Mouse (Mus musculus) forebrain, postnatal 0 days (tissue): ENCODE measurements around the gene Tprg. TPM values are rescaled to one million over a fixed set of nuclear protein-coding genes. Genes with fewer than 3 reads are reported as not detected.

Experiments used
- ATAC-seq: fragments of 200-750 bp; cut with Nextera tagmentation; 2 replicates; pipeline ENCODE4 v1.8.0; 2017; ENCODE audit warnings: mild to moderate bottlenecking, moderate library complexity
- DNase-seq: peaks from one replicate; pipeline ENCODE4 v3.0.0-alpha.2; 2015
- H3K27ac ChIP-seq: fragments of 300-500 bp; sonication (generic); 2 replicates; pipeline ENCODE4 v1.5.1; 2014; ENCODE audit warnings: low read depth, mild to moderate bottlenecking, antibody characterized with exemption, low read length, moderate library complexity, mixed read lengths
- H3K27me3 ChIP-seq: fragments of 300-500 bp; sonication (generic); 2 replicates; pipeline ENCODE4 v1.6.1; 2014; ENCODE audit warnings: mild to moderate bottlenecking, low read length, mixed read lengths; ENCODE audit not compliant: insufficient read depth
- H3K36me3 ChIP-seq: fragments of 300-500 bp; sonication (generic); 2 replicates; pipeline ENCODE4 v1.6.1; 2014; ENCODE audit warnings: mild to moderate bottlenecking, moderate library complexity; ENCODE audit not compliant: insufficient read depth
- H3K4me1 ChIP-seq: fragments of 300-500 bp; sonication (generic); 2 replicates; pipeline ENCODE4 v1.6.1; 2014; ENCODE audit warnings: antibody characterized with exemption; ENCODE audit not compliant: insufficient read depth
- H3K4me2 ChIP-seq: fragments of 300-500 bp; sonication (generic); 2 replicates; pipeline ENCODE4 v1.6.1; 2014; ENCODE audit warnings: low read depth, mild to moderate bottlenecking, moderate library complexity
- H3K4me3 ChIP-seq: fragments of 300-500 bp; sonication (generic); 2 replicates; pipeline ENCODE4 v1.5.1; 2014; ENCODE audit warnings: low read depth, low read length, mixed read lengths
- H3K9ac ChIP-seq: fragments of 300-500 bp; sonication (generic); 2 replicates; pipeline ENCODE4 v1.6.1; 2014; ENCODE audit warnings: mild to moderate bottlenecking
- H3K9me3 ChIP-seq: fragments of 300-500 bp; sonication (generic); 2 replicates; pipeline ENCODE4 v1.6.1; 2016; ENCODE audit warnings: low read length
- CTCF ChIP-seq: sonication (generic); IDR thresholded peaks from 2 replicates; pipeline ENCODE4 v1.5.1; 2016; ENCODE audit warnings: antibody characterized with exemption, control low read depth, low read depth
- WGBS: fragments of 180-500 bp; shearing (Covaris S2); extraction: QIAGEN DNeasy Blood & Tissue Kit; methylation state at CpG from one replicate; pipeline ENCODE4 v1.1.7; 2014; 5-methylcytosine and 5-hydroxymethylcytosine counted together
- polyA plus RNA-seq: library from polyadenylated mRNA; unstranded; fragments of >200 nt; fragmentation: Nextera tagmentation; extraction: Ambion mirVana; gene quantifications from 2 replicates; pipeline ENCODE4 v1.2.1, GENCODE M21; 2015
- total RNA-seq: library from RNA; depleted of rRNA; stranded (reverse); fragments of >200 nt; gene quantifications from 2 replicates; pipeline ENCODE4 v1.2.3, GENCODE M21; 2014; rRNA removed

Gene Tprg
- not detected in 2 replicates for total RNA-seq
- not detected in 2 replicates for polyA plus RNA-seq

DNA sequence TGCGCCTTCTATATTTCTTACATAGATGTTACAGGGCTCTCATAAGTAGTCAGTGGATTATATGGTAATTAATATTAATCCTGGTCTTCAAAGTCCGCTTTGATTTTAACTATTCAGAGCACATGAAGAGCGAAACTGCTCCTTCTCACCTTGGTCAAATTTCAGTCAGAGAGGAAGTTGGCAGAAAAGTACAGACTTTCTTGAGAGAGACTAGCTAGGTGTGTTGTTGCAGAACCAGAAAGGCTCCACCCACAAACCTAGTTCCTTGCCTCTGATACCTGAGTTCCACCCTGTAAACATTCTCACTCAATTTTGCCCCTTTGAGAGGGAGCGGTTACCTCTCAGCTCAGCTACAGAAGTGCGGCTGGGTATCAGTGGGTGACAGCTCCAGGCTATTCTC, at the start of gene Tprg:
Tprg (plus strand) TSS at position 301 of the 400 bp plus-strand sequence.
- no peak within 1 kb of the TSS for H3K4me2 ChIP-seq
- H3K27me3 ChIP-seq = no peaks in the 10 kb centered on the region
- no peak within 1 kb of the TSS for H3K9ac ChIP-seq
- no peak within 1 kb of the TSS for H3K27ac ChIP-seq
- WGBS = 92% methylated on average over 5 of the region's 5 CpGs
- H3K36me3 ChIP-seq = no peaks in the 10 kb centered on the region
- no peaks in the 10 kb centered on the region for H3K9me3 ChIP-seq
- no peak within 1 kb of the TSS for H3K4me3 ChIP-seq
- ATAC-seq = no peak
- H3K4me1 ChIP-seq = no peaks in the 10 kb centered on the region
- no peak for TF ChIP-seq CTCF
- no peak for DNase-seq

DNA sequence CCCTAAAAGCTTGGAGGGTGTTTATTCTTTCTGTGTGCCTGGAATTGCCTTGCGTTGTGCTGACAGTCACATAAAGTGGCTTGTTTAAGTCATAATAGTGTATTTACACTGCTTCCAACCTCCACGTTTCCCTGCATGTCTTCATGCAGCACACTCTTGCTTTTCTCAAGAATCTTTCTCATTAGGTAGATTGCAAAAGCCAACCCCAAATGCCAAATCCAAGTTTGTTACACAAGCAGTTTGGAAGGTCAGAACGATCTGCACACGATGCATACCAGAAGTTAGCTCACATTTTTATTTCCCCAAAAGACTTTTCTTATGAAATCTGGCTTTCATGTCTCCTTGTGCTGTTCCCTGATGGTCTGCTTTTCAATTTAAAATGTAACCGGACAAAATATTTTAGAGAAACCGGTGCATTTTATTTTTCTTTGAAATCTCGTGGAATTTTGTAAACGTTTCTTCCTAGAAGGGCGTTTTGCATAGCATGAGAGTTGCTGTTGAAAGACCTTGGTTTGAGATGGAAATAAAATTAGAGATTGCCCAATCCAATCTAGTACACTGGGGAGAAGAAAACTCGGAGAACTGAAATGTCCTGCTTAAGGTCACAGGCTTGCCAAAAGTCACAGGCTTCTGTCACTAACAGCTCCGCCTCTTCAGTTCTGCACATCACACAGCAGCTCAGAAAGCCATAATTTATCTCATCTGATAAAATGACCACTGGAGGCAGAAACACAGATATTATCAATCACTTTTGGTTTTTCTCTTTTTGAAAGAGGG, 48.2 kb upstream of the Tprg start:
- no peak overlapping the region for H3K4me2 ChIP-seq
- no peaks in the 10 kb centered on the region for H3K36me3 ChIP-seq
- DNase-seq = no peak
- H3K9me3 ChIP-seq = no peaks in the 10 kb centered on the region
- 78% methylated on average over 11 of the region's 11 CpGs for WGBS
- H3K27me3 ChIP-seq = no peaks in the 10 kb centered on the region
- H3K4me1 ChIP-seq = no peaks in the 10 kb centered on the region
- no peak overlapping the region for H3K4me3 ChIP-seq
- H3K27ac ChIP-seq = no peak overlapping the region
- ATAC-seq = no peak
- H3K9ac ChIP-seq = no peak overlapping the region
- TF ChIP-seq CTCF = no peak

DNA sequence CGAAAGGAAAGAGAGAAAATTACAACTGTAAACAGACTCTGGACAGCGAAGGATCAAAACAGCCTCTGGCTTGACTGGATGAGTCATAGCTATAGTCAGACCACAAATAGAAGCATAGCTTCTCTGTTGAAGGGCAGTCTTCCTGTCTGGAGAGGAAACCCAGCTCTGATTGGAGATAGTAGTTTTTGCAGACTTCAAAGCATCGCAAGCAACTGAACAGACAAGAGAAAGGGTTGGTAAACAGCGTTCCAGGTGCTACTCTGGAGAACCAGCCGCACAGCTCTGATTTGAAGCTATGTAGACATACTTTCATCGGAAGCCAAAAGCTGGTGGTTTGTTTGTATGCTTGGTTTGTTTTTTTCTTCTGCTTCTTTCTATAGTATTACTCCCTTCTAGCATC, 37.7 kb upstream of the Tprg start:
- Histone ChIP-seq H3K36me3 (no peaks in the 10 kb centered on the region), H3K9ac (no peak overlapping the region), H3K4me2 (no peak overlapping the region), H3K4me3 (no peak overlapping the region), H3K9me3 (no peaks in the 10 kb centered on the region), H3K27ac (no peak overlapping the region), H3K4me1 (no peaks in the 10 kb centered on the region), H3K27me3 (no peaks in the 10 kb centered on the region)
- 89% methylated on average over 6 of the region's 6 CpGs for WGBS
- ATAC-seq (no peak), DNase-seq (no peak)
- no peak for TF ChIP-seq CTCF

DNA sequence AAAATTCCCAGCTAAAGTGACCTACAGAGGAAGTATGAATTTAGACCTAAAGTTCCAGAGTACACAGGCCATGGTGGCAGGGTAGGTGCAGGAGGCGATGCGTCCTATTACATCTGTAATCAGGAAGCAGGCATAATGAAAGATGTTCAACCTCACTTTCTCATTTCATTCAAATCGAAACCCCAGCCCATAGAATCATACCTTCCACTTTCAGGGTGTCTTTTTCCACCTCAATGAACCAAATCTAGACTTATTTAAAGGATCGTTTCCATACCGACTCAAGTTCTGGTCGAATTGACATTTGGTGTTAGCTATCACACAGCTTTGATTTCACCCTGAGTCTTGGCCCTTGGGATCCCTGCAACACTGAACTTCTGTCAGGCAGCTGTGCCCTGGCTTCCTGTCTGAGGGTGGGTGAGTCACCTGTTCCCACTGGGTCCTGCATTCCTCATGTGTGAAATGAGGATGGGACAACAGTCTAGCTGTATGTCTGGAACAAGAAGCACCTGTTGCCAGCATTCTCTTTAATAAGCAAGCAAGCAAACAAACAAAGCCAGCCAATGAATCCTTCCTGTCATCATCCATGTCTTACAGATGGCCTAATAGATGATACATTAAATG, 36.4 kb upstream of the Tprg start:
- Histone ChIP-seq H3K4me3 (no peak overlapping the region), H3K36me3 (no peaks in the 10 kb centered on the region), H3K4me1 (peaks cover 6% of the 10 kb centered on the region), H3K9ac (no peak overlapping the region), H3K4me2 (no peak overlapping the region), H3K27me3 (no peaks in the 10 kb centered on the region), H3K27ac (no peak overlapping the region), H3K9me3 (no peaks in the 10 kb centered on the region)
- WGBS = 92% methylated on average over 6 of the region's 6 CpGs
- ATAC-seq (no peak), DNase-seq (no peak)
- TF ChIP-seq CTCF = no peak

DNA sequence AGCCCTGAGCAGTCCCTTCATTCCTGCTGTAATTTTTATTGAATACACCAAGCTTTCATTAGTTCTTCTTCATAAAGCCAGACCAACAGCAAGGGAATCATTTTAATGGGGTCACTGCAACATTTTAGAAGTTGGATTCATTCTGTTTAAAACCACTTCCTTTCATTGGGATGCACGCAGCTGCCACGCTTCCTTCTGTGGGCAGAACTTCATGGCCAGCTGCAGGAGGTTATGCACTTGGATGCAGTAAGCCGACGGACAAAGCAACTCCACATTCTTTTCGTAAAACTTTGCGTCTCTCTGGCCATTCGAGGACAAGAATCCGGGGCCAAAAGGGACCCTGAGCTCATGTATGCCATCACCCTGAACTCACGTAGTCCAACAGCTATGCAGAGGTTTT, 35.5 kb upstream of the Tprg start:
- Histone ChIP-seq H3K4me3 (no peak overlapping the region), H3K9ac (no peak overlapping the region), H3K27me3 (no peaks in the 10 kb centered on the region), H3K4me1 (peaks cover 6% of the 10 kb centered on the region), H3K4me2 (no peak overlapping the region), H3K9me3 (no peaks in the 10 kb centered on the region), H3K36me3 (no peaks in the 10 kb centered on the region), H3K27ac (no peak overlapping the region)
- TF ChIP-seq CTCF = no peak
- 81% methylated on average over 9 of the region's 9 CpGs for WGBS
- no peak for DNase-seq
- no peak for ATAC-seq

DNA sequence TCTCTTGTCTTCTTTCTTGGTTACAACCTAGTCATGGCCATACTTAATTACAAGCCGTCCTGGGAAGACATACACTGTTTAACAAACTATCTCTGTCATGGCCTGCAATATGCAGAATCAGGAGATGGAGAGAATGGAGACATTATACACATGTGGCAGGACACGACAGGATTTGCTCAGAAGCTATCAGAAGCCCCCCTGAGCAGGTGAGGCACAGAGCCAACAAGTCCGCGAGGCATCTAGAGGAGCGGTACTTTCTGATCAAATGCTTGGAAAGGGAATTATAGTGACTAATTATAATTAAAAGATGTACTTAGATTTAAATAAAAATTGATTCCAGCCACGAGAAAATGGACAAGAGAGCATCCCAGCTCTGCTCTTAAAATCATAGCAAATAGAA, 32.0 kb upstream of the Tprg start:
- TF ChIP-seq CTCF = no peak
- Histone ChIP-seq H3K4me2 (no peak overlapping the region), H3K9ac (no peak overlapping the region), H3K4me1 (peaks cover 6% of the 10 kb centered on the region), H3K27me3 (no peaks in the 10 kb centered on the region), H3K36me3 (no peaks in the 10 kb centered on the region), H3K27ac (peak overlapping the region; percentile 57; the same call in 1 of the 2 replicates), H3K4me3 (no peak overlapping the region), H3K9me3 (no peaks in the 10 kb centered on the region)
- DNase-seq = no peak
- 45% methylated on average over 6 of the region's 6 CpGs for WGBS
- ATAC-seq = no peak

DNA sequence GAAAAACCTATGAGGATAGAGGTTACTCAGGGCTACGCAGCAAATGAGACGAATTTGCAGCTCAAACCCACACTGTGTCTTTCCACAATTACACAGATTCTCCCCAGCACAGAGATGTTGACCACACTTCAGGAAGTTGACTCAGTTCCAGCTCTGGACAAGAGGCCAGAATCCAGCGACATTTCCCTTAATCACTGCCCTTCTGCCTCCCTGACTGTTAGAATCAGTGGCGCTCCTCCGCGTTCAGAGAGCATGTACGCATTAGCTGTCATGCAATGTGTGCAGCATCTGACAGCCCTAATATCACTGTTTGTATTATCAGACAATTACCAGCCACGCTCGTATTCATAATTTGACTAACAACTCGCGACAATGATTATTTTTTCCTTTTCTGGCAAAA, 31.4 kb upstream of the Tprg start:
- no peak for DNase-seq
- peak; percentile 59; the same call in 1 of the 2 replicates for ATAC-seq
- 47% methylated on average over 11 of the region's 11 CpGs for WGBS

More for the DNA sequence above, 31.4 kb upstream of the Tprg start:
- Histone ChIP-seq H3K4me3 (no peak overlapping the region), H3K27ac (peak overlapping the region; percentile 57), H3K36me3 (no peaks in the 10 kb centered on the region), H3K4me2 (peak overlapping the region; percentile 36), H3K9me3 (no peaks in the 10 kb centered on the region), H3K9ac (no peak overlapping the region), H3K4me1 (peaks cover 6% of the 10 kb centered on the region), H3K27me3 (no peaks in the 10 kb centered on the region)
- no peak for TF ChIP-seq CTCF
